Mouse (Mus musculus) embryo, embryonic 10.5 days (tissue): ENCODE measurements around the gene Gm49416.

Experiments
- DNase-seq: peaks from one replicate; pipeline ENCODE4 v3.0.0-alpha.2; 2015; ENCODE audit warnings: low spot score

Gene Gm49416

GRCm38 (mm10) chr19:8920073-8920736 lies 31.5 kb downstream of the Gm49416 start, which contains the start of gene B3gat3:
B3gat3 (plus strand) TSS chr19:8920374.
- peak; percentile 98 for DNase-seq

GRCm38 (mm10) chr19:8920836-8921291 lies 32.1 kb downstream of the Gm49416 start:
- DNase-seq, result peak; percentile 82

- no peak for DNase-seq
Measured at GRCm38 (mm10) chr19:8921741-8922140, 33.0 kb downstream of the Gm49416 start.

GRCm38 (mm10) chr19:8926766-8927165 lies 38.0 kb downstream of the Gm49416 start:
- DNase-seq, result no peak

DNA sequence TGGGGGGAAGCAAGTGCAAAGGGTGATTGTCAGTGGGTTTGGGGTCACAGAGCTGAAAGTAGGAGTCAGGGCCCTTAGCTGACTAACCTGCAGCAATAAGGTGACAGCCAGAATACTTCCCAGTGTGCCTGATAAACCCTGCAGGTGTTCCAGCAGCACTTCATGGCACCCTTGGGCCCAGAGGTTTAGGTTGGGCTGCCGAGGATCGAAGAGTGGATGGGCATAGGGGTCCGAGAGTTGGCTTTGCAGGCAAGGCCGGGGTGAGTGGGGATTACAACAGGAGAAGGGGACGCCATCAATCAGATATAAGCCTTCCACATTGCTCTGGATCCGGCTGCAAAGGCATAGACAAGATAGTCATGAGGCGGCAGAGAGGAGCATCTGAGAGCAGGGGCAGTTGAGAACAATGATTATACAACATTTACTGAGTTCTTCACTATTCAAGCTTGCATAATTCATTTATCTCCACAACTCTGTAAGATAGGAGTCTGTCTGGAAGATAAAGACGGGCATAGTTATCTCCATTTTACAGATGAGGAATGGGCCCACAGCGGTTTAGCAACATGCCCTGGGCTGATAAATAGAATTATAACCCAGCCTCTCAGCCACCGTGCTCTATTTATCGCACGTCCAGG lies 39.3 kb downstream of the Gm49416 start:
- DNase-seq, result no peak

DNA sequence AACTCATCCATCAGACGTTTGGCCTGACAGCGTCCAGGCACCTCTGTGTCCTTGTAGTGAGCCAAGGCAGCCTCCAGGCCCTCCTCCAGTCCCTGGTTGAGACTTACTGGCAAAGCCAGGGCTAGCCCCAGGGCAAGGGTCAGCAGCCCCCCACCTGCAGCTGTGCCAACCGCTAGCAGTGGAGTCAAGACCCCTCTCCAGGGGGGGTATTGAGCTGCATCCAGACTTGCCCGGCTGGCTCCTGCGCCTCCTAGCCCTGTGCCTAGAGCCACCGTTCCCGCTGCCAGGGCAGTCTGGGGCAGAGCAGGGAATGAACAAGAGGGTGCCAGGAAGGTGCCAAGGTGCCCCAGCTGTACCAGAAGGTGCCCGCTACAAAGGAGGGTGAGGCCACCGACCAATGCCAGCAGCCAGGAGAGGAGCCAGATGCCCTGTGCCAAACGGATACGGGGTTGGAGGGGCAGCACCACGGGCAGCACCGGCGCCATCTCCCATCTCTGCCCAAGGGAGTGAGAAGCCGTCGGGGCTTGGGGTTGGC lies 40.0 kb downstream of the Gm49416 start:
- no peak for DNase-seq

DNA sequence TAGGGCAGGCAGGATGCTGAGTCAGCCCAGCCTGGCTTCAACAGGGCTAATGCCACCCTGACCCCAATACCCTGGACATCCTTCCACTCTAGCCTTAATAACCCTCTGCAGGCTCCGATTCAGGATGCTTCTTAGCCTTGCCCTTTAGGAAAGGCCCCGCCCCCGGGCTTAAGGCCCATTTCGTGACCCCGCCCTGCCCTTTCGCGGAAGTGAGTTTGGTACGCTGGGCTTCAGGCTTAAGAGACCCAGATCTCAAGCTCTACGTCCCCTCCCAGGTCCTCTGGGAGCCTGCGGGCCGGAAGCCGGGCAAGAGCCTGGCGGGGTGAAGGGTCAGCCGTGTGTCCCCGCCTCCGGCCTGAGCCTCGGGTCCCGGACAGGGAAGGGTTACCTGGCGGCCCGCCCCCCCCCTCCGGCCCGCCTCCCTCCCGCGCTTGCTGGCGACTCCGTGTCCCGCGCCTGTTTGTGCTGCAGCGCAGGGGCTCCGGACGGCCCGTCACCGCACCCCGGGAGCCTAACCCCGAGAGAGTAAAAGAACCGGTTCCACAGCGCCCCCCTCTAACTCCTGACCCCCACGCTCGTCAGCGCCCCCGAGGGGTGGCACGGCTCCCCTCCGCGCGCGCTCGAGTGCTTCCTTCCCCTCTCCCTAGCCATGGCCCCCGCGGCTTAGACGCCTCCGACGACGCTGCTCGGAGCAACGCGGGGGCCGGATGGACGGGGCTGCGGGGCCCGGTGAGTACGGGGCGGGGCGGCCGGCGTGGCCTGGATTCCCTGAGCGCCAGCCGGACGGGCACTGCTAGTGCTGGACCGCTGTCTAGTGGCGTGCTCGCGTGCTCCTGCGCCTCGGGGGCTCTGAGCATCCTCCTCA lies 40.7 kb downstream of the Gm49416 start, which contains the start of the genes Rom1 and Eml3:
Gene Rom1, minus strand, starts transcription at position 133 of the 865 bp plus-strand sequence.
Gene Eml3, plus strand, starts transcription at position 329 of the 865 bp plus-strand sequence.
- peak; percentile 91 for DNase-seq

GRCm38 (mm10) chr19:8930117-8930516 lies 41.4 kb downstream of the Gm49416 start:
- DNase-seq, result no peak

- DNase-seq, result no peak
Measured at GRCm38 (mm10) chr19:8930771-8931170, 42.0 kb downstream of the Gm49416 start.

DNA sequence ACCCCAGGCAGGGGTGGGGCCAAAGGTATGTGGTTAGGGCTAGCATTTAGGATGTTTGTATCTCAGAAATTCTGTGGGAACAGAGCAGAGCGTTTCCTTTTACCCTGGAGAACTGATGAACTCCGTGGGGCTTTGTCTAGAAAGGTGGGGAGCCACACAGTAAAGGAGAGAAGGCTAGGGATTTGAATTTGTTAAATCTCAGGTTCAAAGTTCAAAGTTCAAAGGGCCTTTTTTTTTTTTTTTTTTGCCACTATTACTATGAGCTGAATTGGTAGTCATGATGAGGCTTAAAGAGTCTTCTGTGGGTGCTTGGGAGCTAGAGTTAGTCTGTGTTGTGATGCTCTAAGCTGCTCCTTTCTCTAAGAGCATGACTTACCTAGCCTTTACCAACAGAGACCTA lies 48.0 kb downstream of the Gm49416 start:
- no peak for DNase-seq

GRCm38 (mm10) chr19:8940526-8941133 lies 51.9 kb downstream of the Gm49416 start:
- no peak for DNase-seq

DNA sequence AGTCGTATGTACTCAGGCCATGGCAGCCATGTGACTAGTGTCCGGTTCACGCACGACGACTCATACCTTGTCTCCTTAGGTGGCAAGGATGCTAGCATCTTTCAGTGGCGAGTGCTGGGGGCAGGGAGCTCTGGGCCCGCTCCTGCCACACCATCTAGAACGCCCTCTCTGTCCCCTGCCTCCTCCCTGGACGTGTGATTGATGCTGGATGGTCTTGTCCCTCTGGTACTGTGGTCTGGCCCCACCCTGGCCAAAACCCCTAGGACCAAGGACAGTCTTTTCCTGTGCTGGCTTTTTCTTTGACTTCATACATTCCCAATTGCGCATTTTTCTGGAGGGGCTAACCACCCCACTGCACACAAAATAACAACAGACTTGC lies 52.4 kb downstream of the Gm49416 start:
- DNase-seq, result peak; percentile 17

GRCm38 (mm10) chr19:8941515-8942217 lies 52.9 kb downstream of the Gm49416 start, which contains the start of gene Mta2:
Mta2 (plus strand) TSS chr19:8941875.
- DNase-seq, result peak; percentile 98

- peak; percentile 64 for DNase-seq
Measured at GRCm38 (mm10) chr19:8942276-8942964, 53.7 kb downstream of the Gm49416 start.

DNA sequence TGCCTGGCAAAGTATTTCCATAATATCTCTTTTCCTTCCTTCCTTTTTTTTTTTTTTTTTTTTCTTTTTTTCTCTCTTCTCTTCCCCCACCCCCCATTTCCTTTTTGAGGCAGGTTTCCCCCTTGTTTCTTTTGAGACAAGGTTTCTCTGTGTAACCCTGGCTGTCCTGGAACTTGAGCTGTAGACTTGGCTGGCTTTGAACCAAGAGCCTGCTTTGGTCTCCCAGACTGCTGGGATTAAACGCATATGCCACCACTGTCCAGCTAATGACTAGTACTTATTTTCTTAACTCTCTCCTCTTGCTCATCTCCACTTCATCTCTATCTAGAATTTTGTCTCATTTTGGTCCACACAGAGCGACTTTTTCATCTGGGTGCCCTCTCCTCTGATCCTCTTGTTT lies 54.3 kb downstream of the Gm49416 start:
- DNase-seq, result no peak

- DNase-seq, result no peak
Measured at GRCm38 (mm10) chr19:8944062-8944461, 55.3 kb downstream of the Gm49416 start.

- peak; percentile 83 for DNase-seq
Measured at GRCm38 (mm10) chr19:8944750-8945149, 56.0 kb downstream of the Gm49416 start.
